Mouse (Mus musculus): ENCODE measurements at regions not wholly inside any gene's neighbourhood (a gene's known extent, or its start where the extent isn't known, plus 50 kb on each side); places are given as distances from the start of the nearest gene placed in this dataset.
"Not testable (repeated sequence)": the region's sequence is repeated elsewhere in the genome, so short reads cannot be mapped to it uniquely, and the experiment has no call there.

- intact Hi-C loops (cut with DNase I), result no loop called here
- DNase-seq (ENCODE audit: low spot score in 2 of 2), result no peak
Measured at GRCm38 (mm10) chr17:42956588-42956987, 59.8 kb upstream of the Tnfrsf21 start.

- intact Hi-C loops (cut with DNase I), result no loop called here
- no peak for DNase-seq (ENCODE audit: low spot score in 2 of 2)
Measured at GRCm38 (mm10) chr17:42954722-42955121, 61.6 kb upstream of the Tnfrsf21 start.

GRCm38 (mm10) chr17:42944453-42944852, 68.0 kb upstream of the Cd2ap start:
- DNase-seq (ENCODE audit: low spot score in 2 of 2), result no peak
- intact Hi-C loops (cut with DNase I), result loop anchor here (5.0 kb wide), 2 partner anchors 67 to 127 kb away; partner anchors contain the start of gene Cd2ap

GRCm38 (mm10) chr17:42943272-42943696, 66.8 kb upstream of the Cd2ap start:
- intact Hi-C loops (cut with DNase I), result loop anchor here (5.0 kb wide), 2 partner anchors 66 to 126 kb away; partner anchors contain the start of gene Cd2ap
- DNase-seq (ENCODE audit: low spot score in 2 of 2), result peak; percentile 21 to 55

- intact Hi-C loops (cut with DNase I), result no loop called here
- DNase-seq (ENCODE audit: low spot score in 2 of 2), result no peak
Measured at GRCm38 (mm10) chr17:42939476-42939875, 63.0 kb upstream of the Cd2ap start.

GRCm38 (mm10) chr17:42938579-42938978, 62.1 kb upstream of the Cd2ap start:
- DNase-seq (ENCODE audit: low spot score in 2 of 2), result no peak
- intact Hi-C loops (cut with DNase I), result no loop called here

GRCm38 (mm10) chr17:42937480-42937879, 61.0 kb upstream of the Cd2ap start:
- DNase-seq (ENCODE audit: low spot score in 2 of 2); intact Hi-C loops (cut with DNase I): not testable (repeated sequence)

- intact Hi-C loops (cut with DNase I), result no loop called here
- DNase-seq (ENCODE audit: low spot score in 2 of 2), result peak in 1 of 2 experiments; percentile 5
Measured at GRCm38 (mm10) chr17:42934068-42934467, 57.6 kb upstream of the Cd2ap start.

GRCm38 (mm10) chr17:42933335-42934004, 57.0 kb upstream of the Cd2ap start:
- intact Hi-C loops (cut with DNase I), result no loop called here
- DNase-seq (ENCODE audit: low spot score in 2 of 2), result no peak

GRCm38 (mm10) chr17:42927320-42927719, 50.9 kb upstream of the Cd2ap start:
- intact Hi-C loops (cut with DNase I), result no loop called here
- no peak for DNase-seq (ENCODE audit: low spot score in 2 of 2)

Data from left cerebral cortex, postnatal 36 days (tissue).